Mouse (Mus musculus) testis, postnatal 10 days (tissue): ENCODE data around the gene Mrgprh.

ENCODE experiments used
- DNase-seq: peaks from one replicate; pipeline ENCODE4 v3.0.0; 2021; ENCODE audit warnings: low spot score

Mrgprh gene

GRCm38 (mm10) chr17:12875734-12876133, at the start of gene Mrgprh:
Gene Mrgprh, plus strand, starts transcription at chr17:12876034.
- no peak for DNase-seq

- no peak for DNase-seq
Observed at GRCm38 (mm10) chr17:12830351-12830750, 45.5 kb upstream of the Mrgprh start.

- DNase-seq: no peak
Observed at GRCm38 (mm10) chr17:12832231-12832630, 43.6 kb upstream of the Mrgprh start.

GRCm38 (mm10) chr17:12832657-12833056, 43.2 kb upstream of the Mrgprh start:
- DNase-seq: no peak

- DNase-seq: no peak
Observed at GRCm38 (mm10) chr17:12834317-12834716, 41.5 kb upstream of the Mrgprh start.

- no peak for DNase-seq
Observed at GRCm38 (mm10) chr17:12834826-12835225, 41.0 kb upstream of the Mrgprh start.

GRCm38 (mm10) chr17:12835738-12836137, 40.1 kb upstream of the Mrgprh start:
- no peak for DNase-seq

GRCm38 (mm10) chr17:12839475-12840267, 36.2 kb upstream of the Mrgprh start:
- DNase-seq: no peak

GRCm38 (mm10) chr17:12843826-12844225, 32.0 kb upstream of the Mrgprh start:
- no peak for DNase-seq

GRCm38 (mm10) chr17:12844540-12844939, 31.3 kb upstream of the Mrgprh start:
- DNase-seq: no peak

- DNase-seq: no peak
Observed at GRCm38 (mm10) chr17:12845862-12846261, 30.0 kb upstream of the Mrgprh start.

GRCm38 (mm10) chr17:12846474-12846873, 29.4 kb upstream of the Mrgprh start:
- DNase-seq: no peak

GRCm38 (mm10) chr17:12847736-12848135, 28.1 kb upstream of the Mrgprh start:
- no peak for DNase-seq

- DNase-seq: no peak
Observed at GRCm38 (mm10) chr17:12849778-12850382, 26.0 kb upstream of the Mrgprh start.

- DNase-seq: no peak
Observed at GRCm38 (mm10) chr17:12851689-12852088, 24.1 kb upstream of the Mrgprh start.

- DNase-seq: no peak
Observed at GRCm38 (mm10) chr17:12853821-12854220, 22.0 kb upstream of the Mrgprh start.

- no peak for DNase-seq
Observed at GRCm38 (mm10) chr17:12854386-12854785, 21.4 kb upstream of the Mrgprh start.

- no peak for DNase-seq
Observed at GRCm38 (mm10) chr17:12857395-12857794, 18.4 kb upstream of the Mrgprh start.

- no peak for DNase-seq
Observed at GRCm38 (mm10) chr17:12858072-12858471, 17.8 kb upstream of the Mrgprh start.

- DNase-seq: no peak
Observed at GRCm38 (mm10) chr17:12859006-12859520, 16.8 kb upstream of the Mrgprh start.

- no peak for DNase-seq
Observed at GRCm38 (mm10) chr17:12864111-12864510, 11.7 kb upstream of the Mrgprh start.

- no peak for DNase-seq
Observed at GRCm38 (mm10) chr17:12865407-12865806, 10.4 kb upstream of the Mrgprh start.

GRCm38 (mm10) chr17:12866853-12867252, 9.0 kb upstream of the Mrgprh start:
- DNase-seq: no peak
